Mouse (Mus musculus) ES-E14 (cell line): ENCODE data around the gene 4930404N11Rik. TPM values are rescaled to one million over a fixed set of nuclear protein-coding genes. Genes with fewer than 3 reads are reported as not detected.

Experiments
- DNase-seq: peaks from one replicate; pipeline ENCODE4 v3.0.0-alpha.2; 2013; ENCODE audit warnings: low read depth, low spot score
- H3K27ac ChIP-seq: 2 replicates; pipeline ENCODE4 v1.5.1; 2012; ENCODE audit warnings: low read depth, mild to moderate bottlenecking, low read length, moderate library complexity, mixed read lengths; ENCODE audit not compliant: poor library complexity, insufficient read depth, severe bottlenecking
- H3K36me3 ChIP-seq: 2 replicates; pipeline ENCODE4 v1.6.1; 2012; ENCODE audit warnings: mild to moderate bottlenecking, low read length, moderate library complexity, mixed read lengths; ENCODE audit not compliant: control insufficient read depth, poor library complexity, insufficient read depth, severe bottlenecking
- H3K4me1 ChIP-seq, 2 experiments: fragments of 150-350 bp in 1 of 2; sonication (generic) in 1 of 2; 2 replicates each; pipeline ENCODE4 v1.6.1; 2012; ENCODE audit warnings: low read length in 2 of 2, mild to moderate bottlenecking in 1 of 2, mixed read lengths in 1 of 2; ENCODE audit not compliant: control insufficient read depth in 2 of 2, insufficient read depth in 2 of 2, poor library complexity in 1 of 2
- H3K4me3 ChIP-seq, 2 experiments: fragments of 150-350 bp in 1 of 2; sonication (generic) in 1 of 2; 2 replicates each; pipeline ENCODE4 v1.5.1; 2012; ENCODE audit warnings: low read length in 2 of 2, low read depth in 1 of 2, mild to moderate bottlenecking in 1 of 2, mixed read lengths in 1 of 2; ENCODE audit not compliant: insufficient read depth in 1 of 2, poor library complexity in 1 of 2, severe bottlenecking in 1 of 2
- H3K9ac ChIP-seq: 2 replicates; pipeline ENCODE4 v1.6.1; 2012; ENCODE audit warnings: low read depth, mild to moderate bottlenecking, low read length, mixed read lengths; ENCODE audit not compliant: poor library complexity, insufficient read depth, severe bottlenecking
- H3K9me3 ChIP-seq: fragments of 150-350 bp; sonication (generic); 2 replicates; pipeline ENCODE4 v1.6.1; 2012; ENCODE audit warnings: low read depth, mild to moderate bottlenecking, low read length; ENCODE audit not compliant: control insufficient read depth, insufficient read depth
- CHD2 ChIP-seq: IDR thresholded peaks from 2 replicates; pipeline ENCODE4 v1.6.1; 2014; ENCODE audit warnings: mild to moderate bottlenecking, low read depth, low read length, inconsistent platforms
- HCFC1 ChIP-seq: IDR thresholded peaks from 2 replicates; pipeline ENCODE4 v1.6.1; 2012; ENCODE audit warnings: low read length, inconsistent platforms, borderline replicate concordance; ENCODE audit not compliant: insufficient read depth
- MAFK ChIP-seq: IDR thresholded peaks from 2 replicates; pipeline ENCODE4 v1.6.1; 2014; ENCODE audit warnings: mild to moderate bottlenecking, low read depth, low read length, inconsistent platforms; ENCODE audit not compliant: insufficient read depth
- ZC3H11A ChIP-seq: IDR thresholded peaks from 2 replicates; pipeline ENCODE4 v1.6.1; 2012; ENCODE audit warnings: low read depth, mild to moderate bottlenecking, inconsistent platforms, low read length, borderline replicate concordance
- ZNF384 ChIP-seq: IDR thresholded peaks from 2 replicates; pipeline ENCODE4 v1.6.1; 2012; ENCODE audit warnings: low read depth, low read length, inconsistent platforms
- in situ Hi-C, 2 experiments: fragments of 600-800 bp; cut with MboI; formaldehyde crosslinking; loops; one replicate each; pipeline ENCODE4 v1.15.1; 2025; ENCODE audit warnings: low sequenced_read_pairs in 2 of 2, inconsistent platforms in 1 of 2; ENCODE audit not compliant: unreplicated experiment in 2 of 2
- total RNA-seq: library from RNA; depleted of rRNA; stranded (reverse); fragments of 300-350 nt; gene quantifications from 2 replicates; pipeline ENCODE4 v1.2.3, GENCODE M21; 2012

The 4930404N11Rik gene
- total RNA-seq, 1 experiment, result 9.4 TPM

GRCm38 (mm10) chr10:81382039-81382438, 16.4 kb upstream of the 4930404N11Rik start:
- H3K9ac ChIP-seq, result no peak overlapping the region
- TF ChIP-seq ZC3H11A, result no peak
- no peak for TF ChIP-seq CHD2
- no peak for TF ChIP-seq MAFK
- TF ChIP-seq ZNF384, result no peak
- no peak for TF ChIP-seq HCFC1
- no peak for DNase-seq

DNA sequence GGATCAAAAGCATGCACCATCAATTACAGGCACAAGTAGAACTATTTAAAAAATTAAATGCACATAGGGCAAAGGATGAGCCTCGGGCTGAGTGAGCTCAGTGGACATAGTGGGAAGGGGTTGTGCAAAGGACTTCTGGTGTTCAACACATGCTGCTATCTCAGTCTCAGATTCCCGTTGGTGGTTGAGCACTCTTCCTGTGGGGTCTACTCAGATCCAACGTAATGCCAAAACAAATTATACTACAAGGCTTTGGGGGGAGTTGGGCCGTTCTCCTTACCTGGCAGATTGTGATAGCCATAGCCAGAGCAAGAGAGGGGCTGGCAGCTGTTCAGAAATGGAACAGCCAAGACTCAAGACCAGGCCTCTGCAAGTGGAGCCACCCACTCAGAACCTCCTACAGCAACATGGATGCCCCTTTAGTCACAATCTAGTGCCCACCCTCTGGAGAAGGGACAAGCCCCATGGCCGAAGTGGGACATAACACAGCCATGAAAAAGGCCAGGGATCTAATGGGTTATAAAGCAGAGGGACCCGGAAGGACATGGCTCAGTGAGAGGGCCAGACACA, 14.3 kb upstream of the 4930404N11Rik start:
- H3K27ac ChIP-seq, result no peak overlapping the region
- TF ChIP-seq ZNF384, result no peak
- TF ChIP-seq ZC3H11A, result no peak
- no peak for TF ChIP-seq MAFK
- TF ChIP-seq CHD2, result no peak
- TF ChIP-seq HCFC1, result no peak
- DNase-seq, result no peak
- H3K36me3 ChIP-seq, result peaks cover 7% of the 10 kb centered on the region; the same call in 1 of the 2 replicates
- H3K9ac ChIP-seq, result no peak overlapping the region
- H3K4me1 ChIP-seq, result peaks cover 6% of the 10 kb centered on the region in 2 experiments; a peak in 2 of 4 replicates
- no peaks in the 10 kb centered on the region for H3K9me3 ChIP-seq
- H3K4me3 ChIP-seq, result no peak overlapping the region
- in situ Hi-C loops, result no loop called here

More at GRCm38 (mm10) chr10:81382039-81382438, 16.4 kb upstream of the 4930404N11Rik start:
- H3K4me3 ChIP-seq, result no peak overlapping the region
- in situ Hi-C loops, result no loop called here
- peaks cover 15% of the 10 kb centered on the region for H3K36me3 ChIP-seq
- no peaks in the 10 kb centered on the region for H3K9me3 ChIP-seq
- H3K27ac ChIP-seq, result no peak overlapping the region
- peaks cover 0 to 8% of the 10 kb centered on the region in 2 experiments; a peak in 1 of 4 replicates for H3K4me1 ChIP-seq

DNA sequence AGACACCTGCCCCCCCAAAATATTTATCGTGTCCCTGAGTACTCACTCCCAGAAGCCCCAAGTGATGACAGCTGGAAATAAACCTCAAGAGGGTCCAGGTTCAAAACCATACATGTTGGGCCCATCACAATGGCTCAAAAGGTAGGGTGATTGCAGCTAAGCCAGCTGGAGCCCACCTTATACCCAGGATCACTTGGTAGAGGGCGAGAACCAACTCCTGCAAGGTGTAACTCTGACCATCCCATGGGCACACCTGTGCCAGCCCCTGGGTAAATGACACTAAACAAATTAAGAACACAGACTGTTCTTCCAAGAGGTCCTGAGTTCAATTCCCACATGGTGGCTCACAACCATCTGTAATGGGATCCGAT, 13.6 kb upstream of the 4930404N11Rik start:
- peak overlapping the region; percentile 57 to 68 for H3K4me3 ChIP-seq
- DNase-seq, result no peak
- H3K9me3 ChIP-seq, result no peaks in the 10 kb centered on the region
- H3K27ac ChIP-seq, result peak overlapping the region; percentile 33
- in situ Hi-C loops, result no loop called here
- peaks cover 11% of the 10 kb centered on the region; the same call in 1 of the 2 replicates for H3K36me3 ChIP-seq
- TF ChIP-seq ZNF384 (no peak), MAFK (no peak), HCFC1 (no peak), ZC3H11A (no peak), CHD2 (no peak)
- peak overlapping the region; percentile 70 for H3K9ac ChIP-seq
- H3K4me1 ChIP-seq, result peaks cover 6% of the 10 kb centered on the region in 2 experiments; a peak in 2 of 4 replicates

DNA sequence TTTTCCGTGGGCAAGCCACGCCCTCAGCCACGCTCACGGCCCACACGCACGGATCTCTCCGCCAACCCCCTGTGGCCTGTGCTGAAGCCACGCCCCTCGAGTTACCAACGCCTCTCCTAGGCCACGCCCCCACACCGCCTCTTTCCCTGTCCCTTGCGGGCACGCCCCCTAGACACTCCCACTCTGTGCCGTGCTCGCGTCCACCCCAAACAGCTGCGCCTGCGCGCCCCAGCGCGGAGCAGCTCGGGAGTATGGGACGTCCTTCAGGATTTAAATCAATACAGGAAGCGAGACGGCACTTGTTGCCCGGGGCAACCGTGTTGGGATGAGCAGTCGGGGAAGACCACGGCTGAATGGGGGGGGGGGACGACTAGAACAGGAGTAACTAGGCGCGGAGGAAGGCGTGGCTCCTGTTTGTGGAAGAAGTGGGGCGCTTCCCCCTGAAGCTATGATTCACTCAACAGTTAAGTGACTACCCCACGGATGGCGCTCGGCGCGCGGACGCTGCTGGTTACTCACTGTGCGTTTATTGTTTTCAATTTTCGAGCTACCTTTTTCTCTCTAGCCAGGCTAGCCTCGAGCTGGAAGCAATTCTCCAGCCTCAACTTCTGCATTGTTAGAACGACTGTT, 13.1 kb upstream of the 4930404N11Rik start:
- peaks cover 16% of the 10 kb centered on the region; the same call in 1 of the 2 replicates for H3K36me3 ChIP-seq
- peak overlapping the region; percentile 33 for H3K27ac ChIP-seq
- TF ChIP-seq ZNF384 (no peak), CHD2 (no peak), MAFK (no peak), ZC3H11A (no peak), HCFC1 (no peak)
- peak overlapping the region; percentile 70 for H3K9ac ChIP-seq
- H3K9me3 ChIP-seq, result no peaks in the 10 kb centered on the region
- in situ Hi-C loops, result no loop called here
- peak; percentile 100 for DNase-seq
- H3K4me1 ChIP-seq, result peaks cover 6% of the 10 kb centered on the region in 2 experiments; a peak in 2 of 4 replicates
- H3K4me3 ChIP-seq, result peak overlapping the region; percentile 78 to 87
